Mouse (Mus musculus): ENCODE measurements at regions not wholly inside any gene's neighbourhood (a gene's known extent, or its start where the extent isn't known, plus 50 kb on each side); places are given as distances from the start of the nearest gene placed in this dataset.
A peak's percentile ranks its signal among the peaks of the same experiment; 100 is the strongest.
"Not testable (repeated sequence)": the region's sequence is repeated elsewhere in the genome, so short reads cannot be mapped to it uniquely, and the experiment has no call there.

- DNase-seq = no peak
Measured at GRCm38 (mm10) chr17:66206074-66206473, 82.8 kb downstream of the Ddx11 start.

- DNase-seq = not testable (repeated sequence)
Measured at GRCm38 (mm10) chr17:66207653-66208497, 84.6 kb downstream of the Ddx11 start.

- not testable (repeated sequence) for DNase-seq
Measured at GRCm38 (mm10) chr17:66208803-66209515, 85.6 kb downstream of the Ddx11 start.

- DNase-seq = no peak
Measured at GRCm38 (mm10) chr17:66211561-66211960, 88.2 kb downstream of the Ddx11 start.

GRCm38 (mm10) chr17:66212616-66213015 is 89.3 kb downstream of the Ddx11 start:
- DNase-seq = no peak

- DNase-seq = no peak
Measured at GRCm38 (mm10) chr17:66218321-66218720, 95.0 kb downstream of the Ddx11 start.

- no peak for DNase-seq
Measured at GRCm38 (mm10) chr17:66219669-66220435, 96.5 kb downstream of the Ddx11 start.

GRCm38 (mm10) chr17:66221256-66221655 is 97.9 kb downstream of the Ddx11 start:
- DNase-seq = peak; percentile 40

GRCm38 (mm10) chr17:66223711-66224110 is 100.4 kb downstream of the Ddx11 start:
- no peak for DNase-seq

- DNase-seq = no peak
Measured at GRCm38 (mm10) chr17:66224241-66224640, 100.9 kb downstream of the Ddx11 start.

- no peak for DNase-seq
Measured at GRCm38 (mm10) chr17:66232391-66232790, 109.1 kb downstream of the Ddx11 start.

- no peak for DNase-seq
Measured at GRCm38 (mm10) chr17:66232891-66233421, 109.6 kb downstream of the Ddx11 start.

GRCm38 (mm10) chr17:66233451-66233951 is 110.2 kb downstream of the Ddx11 start:
- DNase-seq = no peak

GRCm38 (mm10) chr17:66234432-66234831 is 111.1 kb downstream of the Ddx11 start:
- no peak for DNase-seq

- peak; percentile 79 for DNase-seq
Measured at GRCm38 (mm10) chr17:66235096-66235805, 111.9 kb downstream of the Ddx11 start.

- no peak for DNase-seq
Measured at GRCm38 (mm10) chr17:66235806-66236335, 112.6 kb downstream of the Ddx11 start.

GRCm38 (mm10) chr17:66241868-66242622 is 118.7 kb downstream of the Ddx11 start:
- DNase-seq = no peak

GRCm38 (mm10) chr17:66244183-66244582 is 120.9 kb downstream of the Ddx11 start:
- DNase-seq = no peak

- DNase-seq = no peak
Measured at GRCm38 (mm10) chr17:66246031-66246534, 122.8 kb downstream of the Ddx11 start.

- no peak for DNase-seq
Measured at GRCm38 (mm10) chr17:66251495-66251894, 128.2 kb downstream of the Ddx11 start.

- no peak for DNase-seq
Measured at GRCm38 (mm10) chr17:66252926-66253325, 129.6 kb downstream of the Ddx11 start.

Data from thymus, postnatal 14 days (tissue).